Mouse (Mus musculus): ENCODE data around the gene Gm20918.
"Not testable (repeated sequence)": the region's sequence is repeated elsewhere in the genome, so short reads cannot be mapped to it uniquely, and the experiment has no call there.

The Gm20918 gene

GRCm38 (mm10) chrY:5043637-5044036 is at the start of gene Gm20918:
Gene Gm20918, plus strand, starts transcription at chrY:5043937.
- not testable (repeated sequence) for DNase-seq (ENCODE audit: low spot score)

Data from c-Kit-positive CD71-positive TER-119-positive erythroid progenitor cells, embryonic 14.5 days (primary cell).